Mouse (Mus musculus): ENCODE measurements at regions not wholly inside any gene's neighbourhood (a gene's known extent, or its start where the extent isn't known, plus 50 kb on each side); places are given as distances from the start of the nearest gene placed in this dataset.
A peak's percentile ranks its signal among the peaks of the same experiment; 100 is the strongest.

DNA sequence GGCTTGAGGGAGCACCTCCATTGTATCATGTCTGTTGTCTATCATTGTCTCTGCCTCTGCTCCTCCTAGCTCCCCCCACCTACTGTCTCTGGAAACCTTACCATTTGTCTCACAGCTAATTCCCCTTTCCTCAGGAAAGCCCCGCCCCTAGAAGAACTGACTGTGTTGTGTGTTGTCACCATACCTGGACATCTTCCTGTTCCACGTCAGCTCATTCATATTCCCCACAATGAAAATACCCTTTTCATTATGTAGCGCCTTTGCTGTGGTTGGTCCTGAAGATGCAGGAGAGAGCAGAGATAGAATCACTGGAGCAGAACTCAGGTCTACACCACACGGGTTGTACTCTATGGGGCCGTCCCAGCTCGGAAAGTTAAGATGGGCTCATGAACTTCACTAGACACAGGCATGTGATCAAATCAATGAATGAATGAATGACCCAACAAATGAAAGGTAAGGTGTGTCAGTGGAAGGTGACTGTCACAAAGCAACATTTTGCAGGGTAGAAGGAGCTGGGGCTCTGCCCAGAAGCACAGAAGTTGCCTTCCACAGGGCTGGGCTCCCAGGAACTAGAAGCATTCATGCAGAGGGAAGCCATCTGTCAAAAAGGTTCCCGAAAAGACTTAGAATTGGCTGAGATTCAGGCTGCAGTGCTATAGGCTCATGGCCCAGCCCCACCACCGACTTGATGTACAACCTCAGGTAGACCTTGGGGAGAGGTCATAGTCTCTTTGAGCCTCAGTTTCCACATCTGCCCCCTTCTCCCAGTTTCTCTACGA, 384.8 kb upstream of the Zmiz1 start:
- DNase-seq: no peak

DNA sequence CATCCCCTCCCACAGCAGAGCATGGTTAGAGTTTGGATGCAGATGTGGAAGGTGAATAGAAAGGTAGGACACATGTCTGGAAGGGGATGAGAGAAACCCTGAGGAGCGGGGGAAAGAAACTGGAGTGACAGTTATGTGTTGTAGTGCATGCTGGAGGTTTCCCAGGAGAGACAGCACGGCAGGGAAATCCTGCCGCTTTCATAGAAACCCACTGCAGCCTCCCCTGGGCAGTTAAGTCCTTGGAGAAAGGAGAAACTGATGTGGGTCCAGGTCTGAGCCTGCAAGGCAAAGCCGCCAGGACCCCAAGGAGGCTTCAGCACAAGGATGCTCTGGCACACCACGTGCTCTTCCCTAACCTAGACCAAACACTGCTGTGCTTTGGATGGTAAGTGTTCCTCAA, 384.1 kb upstream of the Zmiz1 start:
- DNase-seq: no peak

DNA sequence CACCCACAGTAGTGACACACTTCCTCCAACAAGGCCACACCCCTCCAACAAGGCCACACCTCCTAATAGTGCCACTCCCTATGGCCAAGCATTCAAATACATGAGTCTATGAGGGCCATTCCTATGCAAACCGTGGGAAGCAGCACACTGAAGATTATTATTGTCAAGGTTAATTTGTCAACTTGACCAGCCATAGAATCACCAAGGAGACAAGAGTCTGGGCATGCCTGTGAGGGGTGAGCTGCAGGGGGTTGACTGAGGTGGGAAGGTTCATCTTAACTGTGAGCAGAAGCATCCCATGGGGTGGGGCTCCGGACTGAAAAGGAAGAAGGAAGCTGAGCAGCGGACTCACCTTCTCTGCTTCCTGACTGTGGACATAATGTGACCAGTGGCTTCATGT, 378.6 kb upstream of the Zmiz1 start:
- DNase-seq: no peak

DNA sequence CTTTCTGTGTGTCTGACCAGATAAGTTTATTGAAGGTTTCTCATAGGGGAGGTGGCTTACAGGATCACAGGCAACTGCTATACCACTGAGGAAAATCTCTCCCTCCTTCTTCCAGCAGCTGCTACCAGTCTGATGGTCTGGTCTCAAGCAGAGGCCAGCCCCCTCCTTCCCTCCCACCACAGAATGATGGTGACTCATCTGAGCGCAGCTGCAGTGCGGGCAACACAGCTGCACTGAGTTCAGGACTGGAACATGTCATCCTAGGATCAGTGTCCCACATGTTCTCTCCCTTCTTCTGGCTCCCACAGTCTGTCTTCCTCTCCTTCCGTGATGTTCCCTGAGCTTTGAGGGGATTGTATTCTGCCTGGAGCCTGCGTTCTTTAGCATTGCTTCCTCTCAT, 375.1 kb upstream of the Zmiz1 start:
- DNase-seq: no peak

DNA sequence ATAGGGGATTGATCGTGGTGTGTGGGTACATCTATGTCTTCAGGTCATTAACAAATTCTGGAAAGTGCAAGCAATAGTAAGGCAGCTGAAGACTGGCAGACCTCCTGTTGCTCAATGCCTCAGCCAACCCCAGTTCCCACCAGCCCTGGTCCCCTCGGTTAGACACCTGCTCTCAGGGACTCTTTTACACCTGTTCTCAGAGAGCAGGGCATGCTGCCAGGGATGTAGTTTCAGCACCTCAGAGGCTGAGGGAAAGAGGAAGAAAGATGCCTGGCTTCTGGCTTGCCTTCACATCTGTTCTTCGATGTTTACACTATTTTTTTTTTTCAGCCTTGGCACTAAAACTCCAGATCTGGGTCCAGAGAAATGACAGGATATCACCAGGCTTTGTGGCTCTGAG, 362.2 kb upstream of the Zmiz1 start:
- no peak for DNase-seq

DNA sequence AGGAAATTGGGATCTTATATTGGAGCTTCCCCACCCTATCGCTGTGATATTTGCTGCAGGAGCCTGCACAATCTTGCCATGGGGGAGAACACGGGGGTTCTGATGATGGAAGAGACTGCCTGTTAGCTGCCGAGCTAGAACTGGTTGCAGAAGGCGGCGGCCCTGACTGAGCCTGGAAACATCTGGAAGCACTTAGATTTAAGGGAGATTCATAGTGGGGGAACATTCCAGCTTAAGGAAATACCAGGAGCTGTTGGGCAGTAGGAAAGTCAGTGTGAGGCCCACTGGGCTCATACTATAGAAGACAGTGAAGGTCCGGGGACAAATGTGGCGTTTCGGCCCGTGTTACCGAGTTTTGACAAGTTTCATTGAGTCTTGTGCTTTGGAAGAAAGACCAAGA, 353.6 kb upstream of the Zmiz1 start:
- no peak for DNase-seq

DNA sequence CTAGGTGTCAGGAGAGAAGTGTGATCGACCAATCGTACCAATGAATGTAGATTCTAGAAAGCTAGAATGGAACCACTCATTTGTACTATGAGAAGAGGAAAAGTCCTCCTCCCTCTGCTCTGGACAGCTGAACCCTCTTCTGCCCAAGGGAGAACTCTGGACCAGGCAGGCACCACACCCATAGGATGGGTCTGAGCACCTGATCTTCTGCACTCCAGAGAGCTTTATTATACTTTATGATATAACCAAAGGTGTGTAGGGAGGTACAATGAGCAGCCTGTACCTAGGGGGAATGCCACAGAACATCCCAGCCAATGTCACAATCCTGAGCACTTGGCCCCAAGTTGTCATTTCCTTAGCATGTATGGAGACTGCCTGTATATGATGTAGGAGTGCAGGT, 352.5 kb upstream of the Zmiz1 start:
- DNase-seq: no peak

DNA sequence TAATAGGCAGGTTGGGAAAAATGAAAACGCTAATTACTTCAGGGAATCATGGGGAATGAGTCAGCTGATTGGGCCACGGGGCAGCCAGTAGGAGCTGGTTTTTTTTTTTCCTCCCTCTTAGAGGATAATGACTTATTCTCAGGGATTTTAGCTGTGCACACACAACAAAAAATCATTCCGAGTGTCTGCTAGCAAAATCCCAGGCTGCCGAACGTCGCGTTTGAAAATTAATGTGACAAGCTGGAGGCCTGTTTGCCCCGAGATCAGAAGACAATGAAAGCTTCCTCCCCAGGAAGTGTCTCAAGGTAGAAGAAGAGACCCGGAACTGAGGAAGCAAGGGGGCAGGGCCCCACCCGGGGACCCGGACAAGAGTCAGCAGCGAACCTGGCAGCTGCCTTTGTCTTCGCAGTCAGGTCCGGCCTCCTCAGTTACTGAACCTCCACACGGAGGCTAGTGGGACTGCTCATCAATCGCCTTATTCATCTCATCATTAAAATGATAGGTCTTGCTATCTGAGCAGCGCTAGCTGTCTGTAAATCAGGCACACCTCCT, 350.8 kb upstream of the Zmiz1 start:
- DNase-seq: peak; percentile 17

DNA sequence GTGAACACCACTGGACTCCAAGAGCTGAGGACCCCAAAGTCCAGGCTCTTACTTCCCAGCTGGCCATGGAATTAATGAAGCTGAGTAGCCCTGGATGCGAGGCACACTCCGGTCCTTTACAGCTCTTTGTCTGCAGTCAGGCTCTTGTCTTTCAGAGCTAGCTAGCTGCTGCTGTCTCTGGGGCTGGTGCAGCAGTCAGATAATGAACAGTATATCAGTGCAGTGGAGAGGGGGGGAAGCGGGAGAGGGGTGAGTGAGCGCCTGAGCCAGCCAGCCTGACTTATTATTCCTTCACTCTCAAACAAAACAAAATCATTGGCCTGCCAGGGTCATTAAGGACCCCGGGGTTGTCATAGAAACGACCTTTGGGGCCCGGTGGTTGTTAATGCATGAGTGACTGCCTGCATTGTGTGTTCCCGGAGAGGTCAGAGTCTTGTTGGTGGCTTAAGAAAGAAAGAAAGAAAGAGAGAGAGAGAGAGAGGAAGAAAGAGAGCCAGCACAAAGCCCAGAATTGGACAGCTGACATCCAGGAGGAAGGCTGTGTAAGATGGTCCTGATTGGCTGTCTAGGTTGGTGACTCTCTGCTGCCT, 350.2 kb upstream of the Zmiz1 start:
- DNase-seq: peak; percentile 16

DNA sequence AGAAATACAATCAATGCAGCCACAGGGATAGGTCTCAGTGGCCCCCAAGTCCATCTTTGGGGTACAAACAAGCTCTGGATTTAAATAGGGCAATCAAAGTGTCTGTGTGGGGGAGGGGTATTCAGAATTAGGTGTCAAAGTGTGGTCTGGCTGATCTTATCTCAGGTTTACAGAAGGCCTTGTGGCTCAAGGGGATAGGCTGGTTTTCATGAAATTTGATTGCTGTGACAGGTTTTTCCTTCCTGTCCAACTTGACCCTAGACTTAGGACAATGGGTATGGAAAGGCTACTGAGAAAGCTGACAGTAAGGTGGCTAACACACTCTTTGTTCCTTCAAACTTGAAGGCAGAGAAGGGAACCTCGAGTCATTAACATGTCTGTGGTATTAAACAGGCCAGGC, 349.3 kb upstream of the Zmiz1 start:
- DNase-seq: no peak

DNA sequence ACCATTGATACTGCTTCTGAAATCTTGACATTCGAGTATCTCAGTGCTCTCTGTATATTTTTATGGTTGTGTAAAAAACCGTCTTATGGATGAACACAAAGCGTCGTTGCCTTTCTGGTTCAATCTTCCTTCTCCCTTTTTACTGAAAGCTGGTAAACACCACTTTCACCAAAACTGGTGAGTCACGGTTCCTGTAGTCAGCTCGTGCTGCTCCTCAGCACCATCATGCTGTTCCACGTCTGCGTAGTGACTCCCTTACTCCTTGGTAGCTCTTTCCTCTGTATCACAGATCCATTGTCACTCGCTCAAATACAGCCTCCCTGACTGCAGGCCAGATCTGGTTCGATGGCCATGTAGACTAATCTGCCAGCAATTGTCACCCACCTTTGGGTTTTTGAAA, 346.2 kb upstream of the Zmiz1 start:
- DNase-seq: no peak

DNA sequence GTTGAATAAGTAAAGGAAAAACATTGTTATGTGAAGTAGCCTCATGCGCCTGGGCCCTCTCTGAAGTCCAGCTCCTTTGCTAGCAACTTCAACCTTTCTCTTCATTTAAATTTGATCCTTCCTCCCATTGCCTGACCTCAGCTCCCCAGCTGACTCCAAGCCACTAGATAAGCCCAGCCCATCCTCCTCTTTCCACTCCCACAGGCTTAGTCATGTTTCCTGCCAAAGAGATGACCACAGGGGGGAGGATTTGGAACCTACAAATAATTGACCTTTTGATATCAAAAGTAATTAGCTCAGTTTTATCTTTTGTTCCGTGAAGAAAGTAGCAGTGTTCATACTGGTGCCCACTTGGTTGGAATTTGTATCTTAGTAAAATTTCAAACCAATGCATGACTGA, 345.7 kb upstream of the Zmiz1 start:
- DNase-seq: no peak

DNA sequence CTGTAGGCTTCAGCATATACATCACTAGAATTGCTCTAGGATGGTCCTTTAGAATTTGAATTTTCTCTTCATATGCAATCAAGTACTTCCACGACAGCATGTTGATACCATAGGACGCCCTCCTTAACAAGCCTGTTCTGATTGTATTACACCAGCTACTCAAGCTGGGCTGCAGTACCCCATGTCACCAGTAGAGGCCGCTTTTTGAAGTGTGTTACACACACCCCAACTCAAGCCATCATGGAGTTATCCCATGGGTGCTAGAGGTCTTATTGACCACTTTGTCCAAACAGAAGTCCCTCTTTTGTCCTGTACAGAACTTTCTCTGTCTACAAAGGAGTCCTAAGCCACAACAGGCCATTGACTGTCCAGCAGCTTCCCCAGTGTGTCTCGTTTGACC, 342.6 kb upstream of the Zmiz1 start:
- DNase-seq: peak; percentile 92

DNA sequence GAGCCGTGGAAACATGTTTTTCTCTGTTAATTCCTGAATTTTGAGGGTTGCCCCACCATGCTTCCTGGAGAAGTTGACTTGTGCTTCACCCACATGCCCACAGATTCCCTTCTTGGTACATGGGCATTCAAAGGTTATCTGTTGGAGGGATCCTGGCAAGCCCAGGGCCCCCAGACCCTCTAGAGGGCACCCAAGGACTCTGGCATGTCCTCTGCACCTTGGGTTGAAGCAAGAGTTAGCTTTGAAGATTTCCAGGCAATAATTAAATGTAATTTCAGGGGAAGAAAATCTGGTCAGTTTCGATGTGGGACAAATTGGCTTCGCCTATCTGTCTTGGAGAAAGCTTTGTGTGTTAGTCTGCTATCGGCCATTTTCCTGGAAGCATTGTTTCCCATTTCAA, 339.0 kb upstream of the Zmiz1 start:
- DNase-seq: no peak

DNA sequence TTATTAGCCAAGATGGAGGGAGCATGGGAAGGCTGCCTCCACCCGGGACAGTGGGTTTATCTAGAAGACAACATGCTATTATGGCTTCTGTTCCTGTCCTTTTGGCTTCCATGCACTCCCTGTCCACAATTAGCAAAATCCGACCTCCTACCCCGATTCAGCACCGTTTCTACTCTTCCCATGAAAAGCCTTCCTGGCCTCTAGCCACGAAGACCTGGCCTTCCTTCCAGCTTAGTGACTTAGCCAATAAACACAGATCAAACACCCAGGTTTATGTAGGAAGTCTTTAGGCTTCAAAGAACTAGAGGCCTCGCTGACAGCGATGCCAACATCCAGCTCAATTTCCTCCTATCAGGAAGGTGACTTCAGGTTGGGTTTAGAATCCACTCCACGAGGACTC, 338.5 kb upstream of the Zmiz1 start:
- DNase-seq: no peak

DNA sequence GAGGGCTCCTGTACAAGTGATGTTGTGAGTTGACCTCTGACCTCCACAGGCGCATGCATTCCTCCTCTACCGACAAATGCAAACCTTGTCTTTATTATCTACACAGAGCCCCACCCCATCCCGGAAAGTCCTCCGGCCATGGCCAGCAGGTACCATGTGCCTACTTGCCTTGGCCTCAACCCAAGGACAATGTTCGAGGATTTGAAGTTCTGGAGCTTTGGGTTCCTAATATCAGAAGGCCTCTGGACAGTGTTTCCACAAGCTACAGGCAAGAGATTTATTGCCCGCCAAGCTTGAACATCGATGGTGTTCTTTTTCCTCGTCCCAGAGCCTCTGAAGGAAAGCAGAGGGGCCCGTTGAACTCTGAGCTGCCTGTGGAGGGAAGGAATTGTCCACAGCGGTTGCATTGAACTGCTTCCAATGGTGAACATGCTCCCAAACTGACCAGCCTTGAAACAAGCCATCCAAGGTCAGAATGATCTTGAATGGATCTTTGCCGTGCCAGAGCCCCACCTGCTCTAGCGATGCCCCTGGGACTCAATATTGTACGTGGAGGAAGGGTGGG, 335.9 kb upstream of the Zmiz1 start:
- no peak for DNase-seq

DNA sequence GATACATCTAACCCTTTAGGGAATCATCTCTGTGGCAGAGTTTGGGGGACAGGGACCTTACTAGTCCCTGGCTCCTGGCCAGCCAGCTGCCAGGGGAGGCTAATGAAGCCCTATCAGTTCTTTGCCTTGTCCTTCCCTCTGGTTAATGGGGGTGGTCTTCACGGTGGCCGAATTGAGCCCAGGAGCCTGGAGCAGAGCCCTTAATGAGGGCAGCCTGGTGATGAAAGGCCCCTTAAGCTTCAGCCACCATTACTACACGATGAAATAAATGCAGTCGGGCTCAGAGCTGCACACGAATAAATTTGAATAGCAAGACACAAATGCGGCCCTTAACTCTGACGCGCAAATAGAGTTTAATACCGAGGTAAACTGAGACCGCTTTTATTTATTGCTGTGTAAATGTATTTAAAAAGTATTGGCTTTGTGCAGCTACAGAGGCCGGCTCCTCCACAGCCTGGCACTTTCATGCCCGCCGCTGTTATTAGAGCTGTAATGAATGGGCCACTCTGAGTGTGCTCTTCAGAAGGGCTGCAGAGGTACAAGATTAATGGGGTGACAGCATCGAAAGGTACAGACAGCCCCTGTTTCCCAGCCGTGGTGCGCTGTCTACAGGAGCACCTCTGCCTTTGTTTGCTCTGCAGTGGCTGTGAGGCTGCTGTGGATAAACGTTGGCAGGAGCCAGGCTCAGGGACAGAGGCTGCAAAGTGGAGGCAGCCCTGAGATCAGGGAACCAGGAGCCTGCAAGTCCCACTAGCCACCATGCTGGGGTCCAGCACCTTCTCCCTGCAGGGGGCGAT, 335.2 kb upstream of the Zmiz1 start:
- no peak for DNase-seq

DNA sequence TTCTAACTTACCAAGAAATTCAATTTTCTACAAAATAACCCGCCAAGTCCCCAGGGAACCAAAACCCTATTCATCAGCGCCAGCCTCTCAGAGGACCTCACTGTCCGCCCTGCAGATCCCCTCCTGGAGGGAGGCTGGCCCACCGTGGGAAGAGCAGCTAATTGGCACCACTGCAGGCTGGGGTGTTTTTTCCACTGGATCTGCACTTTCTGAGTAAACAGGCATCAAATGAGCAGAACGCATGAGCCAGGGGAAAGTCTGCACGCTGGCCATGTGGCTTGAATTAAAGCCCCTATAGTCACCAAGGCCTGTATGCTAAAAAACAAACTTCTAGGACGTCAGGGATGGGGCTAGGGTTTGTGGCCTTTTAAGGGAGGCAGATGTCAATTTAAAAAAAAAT, 332.4 kb upstream of the Zmiz1 start:
- DNase-seq: no peak

DNA sequence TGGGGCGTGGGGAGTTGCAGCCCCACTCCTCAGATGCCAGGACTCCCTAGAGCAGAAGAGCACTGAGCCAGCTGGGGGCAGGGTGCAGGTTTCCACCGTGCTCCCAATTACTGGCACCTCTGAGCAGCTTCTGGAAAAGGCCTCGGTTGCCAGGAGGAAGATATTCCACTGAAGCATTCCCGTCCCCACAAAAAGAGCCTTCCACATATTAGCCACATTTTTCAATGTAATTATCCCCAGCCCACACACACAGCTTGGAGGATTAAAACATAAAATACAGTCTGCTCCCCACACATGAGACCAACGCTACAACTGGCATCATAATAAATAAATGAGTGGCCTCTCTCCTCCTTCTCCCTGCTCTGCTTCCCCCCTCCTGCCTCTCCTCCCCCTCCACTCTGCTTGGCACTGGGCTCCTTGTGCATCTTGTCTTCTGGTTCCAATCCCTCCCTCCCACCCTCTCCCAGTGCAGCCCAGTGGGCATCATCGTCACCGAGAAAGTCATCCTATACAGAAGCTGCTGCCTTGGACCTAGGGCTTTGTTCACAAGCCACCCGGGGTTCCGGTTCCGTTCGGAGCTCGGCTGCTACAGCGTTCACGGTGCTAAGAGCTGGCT, 331.3 kb upstream of the Zmiz1 start:
- DNase-seq: no peak

DNA sequence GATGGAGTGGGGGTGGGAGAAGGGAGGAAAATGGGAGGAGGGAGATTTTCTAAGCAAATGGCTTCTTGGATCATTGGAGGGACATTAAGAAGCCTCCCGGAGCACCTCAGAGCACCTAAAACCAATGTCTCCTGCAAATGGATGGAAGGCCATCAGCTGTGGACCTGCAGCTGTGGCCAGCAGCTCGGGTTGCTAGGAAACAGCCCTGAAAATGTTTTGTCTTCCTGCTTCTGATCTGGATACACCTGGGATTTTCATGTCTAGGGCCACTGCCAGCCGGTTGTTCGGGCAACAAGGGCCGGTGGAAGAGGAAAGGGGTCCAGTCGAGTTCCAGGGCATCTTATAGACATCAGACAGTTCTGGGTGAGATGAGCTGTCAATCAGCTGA, 330.8 kb upstream of the Zmiz1 start:
- no peak for DNase-seq

DNA sequence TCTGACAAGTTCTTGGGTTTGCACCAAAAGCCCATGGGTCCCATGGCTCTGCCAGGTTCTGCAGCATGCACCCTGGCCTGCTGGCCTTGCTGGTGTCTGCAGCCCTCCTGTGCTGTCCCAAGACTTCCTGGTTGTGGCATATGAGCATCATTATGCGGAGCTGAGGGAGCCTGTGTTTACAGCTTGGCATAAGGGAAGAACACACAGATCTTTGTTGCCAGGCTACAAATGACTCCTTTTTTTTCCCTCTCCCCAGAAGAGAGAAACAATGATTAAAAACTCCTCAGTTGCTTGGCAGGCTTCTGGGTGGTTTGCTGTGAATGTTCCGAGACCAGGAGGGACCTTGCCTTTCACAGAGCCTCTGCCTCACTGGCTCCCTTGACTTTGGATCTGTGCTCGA, 323.6 kb upstream of the Zmiz1 start:
- DNase-seq: no peak

DNA sequence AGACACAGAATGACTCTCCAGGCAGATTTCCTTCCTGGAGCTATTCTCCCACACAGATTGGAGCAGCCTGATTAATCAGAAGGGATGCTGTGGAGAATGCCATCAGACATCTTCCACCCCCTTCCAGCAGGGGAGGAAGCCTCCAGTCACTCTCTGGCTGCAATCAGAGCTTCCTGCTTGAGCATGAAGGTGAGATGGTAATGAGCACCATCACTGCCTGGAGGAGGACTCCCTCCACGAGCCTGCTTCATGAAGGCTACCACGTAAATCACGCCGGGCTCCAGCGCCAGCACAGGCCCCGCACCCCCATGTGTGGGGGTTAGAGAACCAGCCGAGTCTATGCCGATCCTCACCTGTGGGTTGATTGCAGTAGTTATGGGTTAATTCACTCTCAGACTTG, 321.7 kb upstream of the Zmiz1 start:
- no peak for DNase-seq

DNA sequence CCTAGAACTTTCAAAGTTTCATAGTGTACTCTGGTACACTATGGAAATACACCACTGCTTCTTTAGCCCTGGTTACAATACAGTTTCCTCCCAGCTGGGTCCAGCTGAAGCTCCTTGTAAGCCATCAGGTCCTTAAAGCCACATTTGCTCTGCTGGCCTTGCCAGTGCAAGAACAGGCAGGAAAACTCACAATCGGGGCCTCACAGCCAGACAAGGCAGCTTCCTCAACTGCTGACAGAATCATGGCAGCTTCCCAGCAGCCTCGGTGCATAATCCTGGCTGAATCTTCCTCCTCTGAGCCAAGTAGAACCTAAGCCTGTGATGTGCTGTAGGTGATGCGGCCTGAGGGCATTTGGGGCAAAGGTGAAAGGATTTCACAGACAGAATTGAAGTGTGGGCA, 320.5 kb upstream of the Zmiz1 start:
- peak; percentile 66 for DNase-seq

All from lung, postnatal 14 days (tissue).